Mouse (Mus musculus): ENCODE measurements around the gene Rbm31y. TPM values are rescaled to one million over a fixed set of nuclear protein-coding genes. Genes with fewer than 3 reads are reported as not detected.
"Not testable (repeated sequence)": the region's sequence is repeated elsewhere in the genome, so short reads cannot be mapped to it uniquely, and the experiment has no call there.

Gene Rbm31y
- polyA plus RNA-seq (2016; fragmentation: Nextera tagmentation; extraction: Ambion mirVana) = not detected in 2 replicates

- H3K4me3 ChIP-seq; H3K36me3 ChIP-seq; H3K9me3 ChIP-seq (replicated peaks); H3K27ac ChIP-seq; DNase-seq (ENCODE audit: low spot score); H3K27me3 ChIP-seq (ENCODE audit: low read depth, poor library complexity, severe bottlenecking); H3K4me1 ChIP-seq: not testable (repeated sequence)
- WGBS = no CpG with 5 or more reads among the region's 11 CpGs
Measured at GRCm38 (mm10) chrY:17400461-17400860, at the start of gene Rbm31y. TSS of gene Rbm31y (plus strand) at chrY:17400761.

Measured in limb, embryonic 10.5 days (tissue).